Mouse (Mus musculus) left cerebral cortex, postnatal 10 days (tissue): ENCODE measurements at regions not wholly inside any gene's neighbourhood (a gene's known extent, or its start where the extent isn't known, plus 50 kb on each side); places are given as distances from the start of the nearest gene placed in this dataset.

Source experiments
- DNase-seq, 2 experiments: peaks; one replicate each; pipeline ENCODE4 v3.0.0; 2021 to 2022; ENCODE audit warnings: low spot score in 2 of 2, mixed read lengths in 1 of 2; ENCODE audit errors: extremely low spot score in 1 of 2
- intact Hi-C: fragments of 180-260 bp; cut with DNase I; formaldehyde crosslinking; loops from one replicate; pipeline ENCODE4 v1.15.1; 2025

- intact Hi-C loops = no loop called here
Measured at GRCm38 (mm10) chr1:102628061-102628460, 2140.3 kb upstream of the Cdh20 start.

GRCm38 (mm10) chr1:102644379-102644778, 2123.9 kb upstream of the Cdh20 start:
- no peak for DNase-seq
- intact Hi-C loops = no loop called here

More at GRCm38 (mm10) chr1:102628061-102628460, 2140.3 kb upstream of the Cdh20 start:
- peak; percentile 93 to 95 for DNase-seq

- DNase-seq = no peak
- intact Hi-C loops = no loop called here
Measured at GRCm38 (mm10) chr1:102687367-102688070, 2080.8 kb upstream of the Cdh20 start.

- intact Hi-C loops = no loop called here
- no peak for DNase-seq
Measured at GRCm38 (mm10) chr1:102716459-102716858, 2051.9 kb upstream of the Cdh20 start.

GRCm38 (mm10) chr1:102733991-102734390, 2034.3 kb upstream of the Cdh20 start:
- DNase-seq = no peak
- intact Hi-C loops = no loop called here

GRCm38 (mm10) chr1:102735392-102735791, 2032.9 kb upstream of the Cdh20 start:
- intact Hi-C loops = no loop called here
- no peak for DNase-seq

- intact Hi-C loops = no loop called here
- no peak for DNase-seq
Measured at GRCm38 (mm10) chr1:102757941-102758340, 2010.4 kb upstream of the Cdh20 start.
